Mouse (Mus musculus): ENCODE measurements at regions not wholly inside any gene's neighbourhood (a gene's known extent, or its start where the extent isn't known, plus 50 kb on each side); places are given as distances from the start of the nearest gene placed in this dataset.

- peak; percentile 2 for DNase-seq
Observed at GRCm38 (mm10) chr1:100781006-100781405, 1008.4 kb downstream of the Cntnap5b start.

GRCm38 (mm10) chr1:100787766-100788165 is 1015.2 kb downstream of the Cntnap5b start:
- DNase-seq, result no peak

DNA sequence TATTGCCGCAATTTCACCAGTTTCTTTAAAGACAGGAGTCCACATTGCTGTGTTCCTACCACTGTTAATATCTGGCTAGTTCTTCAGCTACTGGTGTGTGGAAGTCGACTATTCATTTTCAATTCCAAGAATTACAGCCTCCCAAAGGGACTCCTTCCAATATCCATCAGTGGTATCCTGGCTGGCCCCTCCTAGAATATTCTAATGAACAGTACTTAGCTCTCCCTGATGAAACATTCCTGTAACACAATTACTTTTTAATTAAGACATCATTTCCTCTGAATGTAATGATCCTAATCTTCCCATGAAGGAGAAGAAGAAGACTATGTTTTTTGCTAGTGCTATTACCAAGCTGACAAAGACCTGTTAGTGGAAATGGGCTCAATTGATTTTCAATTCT is 1028.5 kb downstream of the Cntnap5b start:
- no peak for DNase-seq
